Mouse (Mus musculus) megakaryocyte, embryonic 14.5 days (primary cell): ENCODE data around the gene Gtf2ird1. TPM values are rescaled to one million over a fixed set of nuclear protein-coding genes. Genes with fewer than 3 reads are reported as not detected.

ENCODE experiments used
- H3K27me3 ChIP-seq: replicated peaks from 2 replicates; pipeline ENCODE3; 2012; ENCODE audit warnings: inconsistent platforms
- H3K36me3 ChIP-seq: replicated peaks from 2 replicates; pipeline ENCODE3; 2012; ENCODE audit warnings: low read length, inconsistent platforms, mixed read lengths
- H3K4me1 ChIP-seq: 2 replicates; pipeline ENCODE4 v1.6.1; 2012; ENCODE audit warnings: inconsistent platforms
- H3K4me3 ChIP-seq: replicated peaks from 2 replicates; pipeline ENCODE3; 2012; ENCODE audit warnings: moderate library complexity, mild to moderate bottlenecking, inconsistent platforms
- H3K9me3 ChIP-seq: 2 replicates; pipeline ENCODE4 v1.6.1; 2012; ENCODE audit warnings: inconsistent platforms
- FLI1 ChIP-seq: IDR thresholded peaks from 2 replicates; pipeline ENCODE4 v1.6.1; 2012; ENCODE audit warnings: low read length, inconsistent platforms, mixed read lengths
- GATA1 ChIP-seq: IDR thresholded peaks from 3 replicates; pipeline ENCODE4 v1.6.1; 2012; ENCODE audit warnings: mixed read lengths, low read length, inconsistent platforms, borderline replicate concordance
- polyA plus RNA-seq: library from polyadenylated mRNA; stranded (reverse); fragments of >175 nt; gene quantifications from 2 replicates; pipeline ENCODE4 v1.2.3, GENCODE M21; 2012; ENCODE audit warnings: low replicate concordance; ENCODE audit not compliant: insufficient read depth

Gene Gtf2ird1
- polyA plus RNA-seq, 1 experiment: 32.1 TPM

DNA sequence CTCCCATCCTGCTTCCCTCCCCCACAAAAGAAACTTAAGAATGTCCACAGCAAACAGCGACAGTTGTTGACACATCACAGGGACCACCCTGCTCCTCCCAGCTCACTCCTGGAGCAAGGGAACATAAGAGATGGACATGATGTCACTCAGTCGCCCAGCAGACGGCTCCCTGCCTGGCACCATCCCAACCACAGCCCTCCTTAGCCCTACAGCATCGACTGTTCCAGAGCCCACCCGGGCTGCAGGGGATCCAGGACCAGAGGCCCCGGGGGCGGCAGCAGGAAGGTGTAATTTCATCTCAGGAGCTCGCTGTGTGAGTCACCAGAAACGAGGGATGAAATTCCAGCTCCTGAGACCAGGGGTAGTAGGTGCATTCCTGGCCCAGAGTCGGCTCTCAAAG is 10.6 kb downstream of the Gtf2ird1 start:
- Histone ChIP-seq H3K4me1 (peaks cover 13% of the 10 kb centered on the region), H3K4me3 (no peak overlapping the region), H3K9me3 (peaks cover 12% of the 10 kb centered on the region), H3K27me3 (peaks cover 2% of the 10 kb centered on the region), H3K36me3 (peaks cover 14% of the 10 kb centered on the region)
- TF ChIP-seq FLI1 (no peak), GATA1 (no peak)

DNA sequence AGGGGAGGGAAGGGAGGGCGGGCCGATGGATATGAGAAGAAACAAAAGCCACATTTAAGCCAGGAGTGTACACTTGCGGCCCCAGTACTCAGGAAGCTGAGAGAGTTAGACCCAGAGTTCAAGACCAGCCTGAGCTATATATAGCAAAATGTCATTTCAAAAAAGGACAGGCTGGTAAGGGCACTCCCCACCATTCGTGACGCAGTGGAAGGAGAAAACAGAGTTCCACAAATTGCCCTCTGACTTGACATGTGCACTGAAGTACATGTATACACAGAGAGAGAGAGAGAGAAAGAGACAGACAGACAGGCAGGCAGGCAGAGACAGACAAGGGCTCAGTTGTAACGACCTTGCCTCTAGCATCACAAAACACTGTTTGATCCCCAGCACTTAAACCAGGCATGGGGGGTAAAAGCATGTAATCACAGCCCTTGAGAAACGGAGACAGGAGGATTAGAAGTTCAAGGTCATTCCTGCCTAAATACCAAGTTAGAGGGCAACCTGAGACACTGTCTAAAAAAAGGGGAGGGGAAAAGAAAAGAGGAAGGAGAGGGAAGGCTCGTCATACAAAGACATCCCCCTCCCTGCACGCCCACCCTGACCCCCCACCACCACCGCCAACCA is 11.2 kb downstream of the Gtf2ird1 start:
- H3K4me1 ChIP-seq: peaks cover 13% of the 10 kb centered on the region
- H3K4me3 ChIP-seq: no peak overlapping the region
- peaks cover 2% of the 10 kb centered on the region for H3K27me3 ChIP-seq
- peaks cover 14% of the 10 kb centered on the region for H3K36me3 ChIP-seq
- peaks cover 12% of the 10 kb centered on the region for H3K9me3 ChIP-seq
- TF ChIP-seq GATA1 (no peak), FLI1 (no peak)

DNA sequence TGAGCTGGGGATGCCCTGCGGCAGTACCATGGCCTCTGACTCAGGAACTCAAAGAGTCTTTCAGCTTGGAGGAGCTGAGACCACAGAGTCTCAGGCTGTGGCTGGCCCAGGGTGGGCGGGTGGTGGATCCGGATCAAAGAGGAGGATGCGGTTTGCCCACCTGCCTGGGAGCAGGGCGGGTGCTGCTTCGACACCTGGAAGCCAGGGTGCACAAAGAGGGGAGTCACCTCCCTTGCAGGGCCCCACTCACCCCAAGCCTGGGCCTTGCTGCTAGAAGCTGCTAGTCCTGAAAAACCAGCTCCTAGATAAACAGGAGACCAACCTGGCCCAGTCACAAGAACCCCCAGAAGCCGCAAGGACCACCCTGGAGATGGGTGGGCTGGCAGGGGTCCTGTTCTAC is 12.0 kb downstream of the Gtf2ird1 start:
- no peak for TF ChIP-seq GATA1
- TF ChIP-seq FLI1: no peak
- H3K4me1 ChIP-seq: peaks cover 13% of the 10 kb centered on the region
- no peak overlapping the region for H3K4me3 ChIP-seq
- peaks cover 14% of the 10 kb centered on the region for H3K36me3 ChIP-seq
- H3K9me3 ChIP-seq: peaks cover 12% of the 10 kb centered on the region
- peaks cover 2% of the 10 kb centered on the region for H3K27me3 ChIP-seq

DNA sequence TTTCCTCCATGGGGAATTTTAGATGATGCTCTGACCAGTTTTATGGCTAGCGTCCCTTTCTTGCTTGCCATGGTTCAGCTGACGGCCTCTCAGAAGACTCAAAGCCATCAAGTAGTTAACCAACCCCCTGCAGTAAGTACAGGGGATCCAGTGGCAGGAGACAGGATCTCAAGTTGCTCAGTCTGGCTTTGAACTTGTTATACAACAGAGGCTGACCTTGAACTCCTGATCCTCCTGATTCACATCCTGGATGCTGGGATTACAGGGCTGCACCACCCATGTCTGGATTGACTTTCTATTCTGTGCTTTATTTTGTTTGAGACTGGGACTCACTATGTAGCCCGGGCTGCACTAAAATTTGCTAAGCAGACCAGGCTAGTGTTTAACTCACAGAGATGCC is 14.4 kb downstream of the Gtf2ird1 start:
- peaks cover 20% of the 10 kb centered on the region for H3K4me1 ChIP-seq
- H3K4me3 ChIP-seq: no peak overlapping the region
- H3K36me3 ChIP-seq: peaks cover 14% of the 10 kb centered on the region
- TF ChIP-seq GATA1 (no peak), FLI1 (no peak)
- H3K27me3 ChIP-seq: peaks cover 8% of the 10 kb centered on the region
- peaks cover 12% of the 10 kb centered on the region for H3K9me3 ChIP-seq

DNA sequence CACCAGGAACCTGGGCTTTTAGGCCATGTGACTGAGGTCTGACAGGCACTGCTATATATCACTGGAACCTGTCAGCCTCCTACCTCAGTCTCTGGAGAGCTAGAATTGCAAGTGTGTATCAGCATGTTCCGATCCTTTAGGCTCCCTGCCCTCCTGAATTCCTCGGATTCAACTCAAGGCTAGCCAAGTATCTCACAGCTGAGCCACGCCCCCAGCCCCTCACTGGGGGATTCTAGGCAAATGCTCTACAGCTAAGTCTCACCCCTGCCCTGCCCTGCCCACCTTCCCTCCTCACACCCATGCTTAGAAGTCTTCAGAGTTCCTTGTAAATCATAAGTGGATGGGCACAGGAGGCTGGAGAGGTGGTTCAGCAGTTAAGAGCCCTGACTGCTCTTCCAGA is 15.4 kb downstream of the Gtf2ird1 start:
- no peak for TF ChIP-seq GATA1
- no peak for TF ChIP-seq FLI1
- H3K4me1 ChIP-seq: peaks cover 23% of the 10 kb centered on the region
- H3K9me3 ChIP-seq: peaks cover 12% of the 10 kb centered on the region

DNA sequence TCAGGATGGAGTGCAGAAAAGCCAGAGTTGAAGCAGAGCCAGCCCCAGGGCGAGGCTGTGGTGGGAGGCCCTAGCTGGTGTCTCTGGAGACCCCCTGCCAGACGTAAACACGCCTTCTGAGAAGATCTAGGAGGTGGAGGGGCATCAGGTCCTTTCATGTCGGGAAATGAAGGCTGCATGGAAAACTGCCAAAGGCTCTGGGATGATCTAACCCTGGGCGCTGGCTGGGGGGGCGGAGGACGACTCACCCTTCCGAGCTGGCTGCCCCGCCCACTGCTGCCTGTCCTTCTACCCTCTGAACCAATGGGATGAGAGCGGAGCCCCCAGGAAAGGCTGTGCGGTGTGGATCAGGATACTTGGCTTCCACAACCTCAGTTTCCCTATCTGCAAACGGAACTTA is 16.4 kb downstream of the Gtf2ird1 start:
- Histone ChIP-seq H3K9me3 (peaks cover 12% of the 10 kb centered on the region), H3K4me1 (peaks cover 17% of the 10 kb centered on the region), H3K27me3 (peaks cover 8% of the 10 kb centered on the region), H3K4me3 (no peak overlapping the region), H3K36me3 (peaks cover 14% of the 10 kb centered on the region)
- TF ChIP-seq GATA1 (no peak), FLI1 (no peak)

More for the DNA sequence above, 15.4 kb downstream of the Gtf2ird1 start:
- Histone ChIP-seq H3K27me3 (peaks cover 8% of the 10 kb centered on the region), H3K36me3 (peaks cover 14% of the 10 kb centered on the region), H3K4me3 (no peak overlapping the region)

DNA sequence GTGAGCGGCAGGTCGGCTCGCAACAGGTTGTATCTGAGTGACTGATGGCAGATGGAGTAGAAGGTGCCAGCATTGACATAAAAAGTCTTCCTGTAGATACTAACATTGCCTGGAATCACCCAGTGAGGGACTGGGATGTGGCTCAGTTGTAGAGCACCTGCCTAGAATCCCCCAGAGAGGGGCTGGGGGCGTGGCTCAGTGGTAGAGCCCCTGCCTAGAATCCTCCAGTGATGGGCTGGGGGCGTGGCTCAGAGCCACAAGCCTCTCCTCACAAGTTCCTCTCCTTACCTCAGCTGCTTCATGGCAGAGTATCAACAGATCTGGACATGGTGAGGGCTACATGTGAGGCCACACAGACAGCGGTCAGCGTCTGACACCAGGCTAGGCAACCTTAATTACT is 17.0 kb downstream of the Gtf2ird1 start:
- peaks cover 13% of the 10 kb centered on the region for H3K4me1 ChIP-seq
- H3K4me3 ChIP-seq: no peak overlapping the region
- peaks cover 12% of the 10 kb centered on the region for H3K9me3 ChIP-seq
- H3K27me3 ChIP-seq: peaks cover 8% of the 10 kb centered on the region
- H3K36me3 ChIP-seq: peaks cover 14% of the 10 kb centered on the region
- TF ChIP-seq GATA1 (no peak), FLI1 (no peak)

DNA sequence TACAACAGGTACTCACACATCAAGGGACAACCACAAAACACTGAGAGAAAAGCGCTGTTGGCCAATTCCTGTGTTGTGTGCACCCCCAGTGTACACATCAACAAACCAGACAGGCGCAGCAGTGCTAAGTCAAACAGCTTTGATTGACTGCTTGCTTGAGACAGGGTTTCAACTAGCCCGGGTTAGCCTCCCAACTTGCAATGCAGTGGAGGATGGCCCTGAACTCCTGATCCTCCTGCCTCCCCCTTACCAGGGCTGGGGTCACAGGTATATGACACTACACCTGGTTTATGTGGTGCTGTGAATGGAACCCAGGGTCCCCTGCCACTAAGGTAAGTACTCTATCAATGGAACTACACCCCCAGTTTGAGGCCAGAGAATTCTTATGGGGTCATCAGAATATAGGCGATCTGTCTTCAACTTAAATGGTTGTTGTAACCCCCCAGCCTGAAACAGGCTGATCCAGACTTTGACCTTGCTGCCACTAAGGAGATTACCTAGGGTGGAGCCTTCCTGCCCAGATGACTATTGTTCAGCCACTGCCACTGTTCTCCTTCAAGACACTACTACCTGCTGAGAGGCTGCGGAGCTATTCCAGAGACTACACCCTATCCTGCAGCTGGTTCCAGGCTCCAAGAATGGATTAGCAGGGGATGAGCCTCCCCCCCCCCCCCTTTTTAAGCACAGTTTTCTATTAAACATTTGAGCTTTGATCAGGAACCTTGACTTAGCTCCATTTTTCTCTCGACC is 17.7 kb downstream of the Gtf2ird1 start:
- Histone ChIP-seq H3K36me3 (peaks cover 11% of the 10 kb centered on the region), H3K4me3 (no peak overlapping the region)
- no peak for TF ChIP-seq GATA1
- TF ChIP-seq FLI1: no peak

DNA sequence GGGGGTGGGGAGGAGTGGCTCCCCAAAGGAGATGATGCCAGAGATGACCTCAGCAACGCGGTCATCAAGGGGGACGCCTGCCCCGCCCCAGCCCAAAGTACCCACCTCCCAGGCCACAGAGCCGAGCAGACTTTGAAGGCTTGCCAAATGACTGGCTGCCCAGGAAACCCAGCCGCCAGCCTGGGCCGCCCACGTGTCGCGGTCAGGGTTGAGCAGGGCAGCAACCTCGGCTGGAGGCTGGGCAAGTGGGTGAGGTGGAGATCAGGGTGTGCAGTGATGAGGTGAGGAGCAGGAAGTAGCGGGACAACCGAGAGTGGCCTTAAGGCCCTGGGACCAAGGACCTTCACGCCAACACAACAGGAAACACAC is 19.1 kb downstream of the Gtf2ird1 start:
- peaks cover 19% of the 10 kb centered on the region for H3K4me1 ChIP-seq
- peaks cover 11% of the 10 kb centered on the region for H3K27me3 ChIP-seq
- no peak overlapping the region for H3K4me3 ChIP-seq
- no peaks in the 10 kb centered on the region; the same call in 1 of the 2 replicates for H3K9me3 ChIP-seq
- TF ChIP-seq GATA1 (no peak), FLI1 (no peak)
- H3K36me3 ChIP-seq: no peaks in the 10 kb centered on the region

More for the DNA sequence above, 17.7 kb downstream of the Gtf2ird1 start:
- Histone ChIP-seq H3K27me3 (peaks cover 8% of the 10 kb centered on the region), H3K4me1 (peaks cover 13% of the 10 kb centered on the region), H3K9me3 (peaks cover 11% of the 10 kb centered on the region)

DNA sequence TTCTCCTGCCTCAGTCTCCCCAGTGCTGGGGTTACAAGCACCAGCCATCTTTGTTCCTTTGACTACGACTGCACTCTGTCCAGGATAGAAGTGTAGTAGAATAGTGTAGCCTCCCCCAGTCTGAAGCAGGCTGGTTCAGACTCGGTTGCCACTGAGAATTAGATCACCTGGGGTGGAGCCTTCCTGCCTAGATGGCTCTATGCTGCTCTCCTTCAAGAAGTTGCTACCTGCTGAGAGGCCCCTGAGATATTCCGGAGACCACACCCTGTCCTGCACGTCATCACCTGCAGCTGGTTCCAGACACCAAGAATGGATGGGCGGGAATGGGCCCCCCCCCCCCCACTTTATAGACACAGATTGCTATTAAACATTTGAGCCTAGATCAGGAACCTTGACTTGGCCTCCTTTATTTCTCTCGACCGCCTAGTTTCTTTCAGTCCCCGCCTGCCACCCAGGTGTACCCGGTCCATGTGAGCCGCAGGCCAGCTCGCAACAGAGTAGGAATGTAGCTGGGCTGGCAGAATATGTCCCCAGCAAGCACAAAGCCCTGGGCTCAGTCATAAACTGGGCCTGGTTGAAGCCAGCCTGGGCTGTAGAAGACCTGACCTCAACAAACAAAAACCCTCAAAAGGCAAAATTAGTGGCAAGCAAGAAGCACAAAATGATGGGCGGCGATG is 19.6 kb downstream of the Gtf2ird1 start:
- TF ChIP-seq GATA1 (no peak), FLI1 (no peak)
- no peaks in the 10 kb centered on the region for H3K36me3 ChIP-seq
- H3K27me3 ChIP-seq: peaks cover 11% of the 10 kb centered on the region
- H3K4me1 ChIP-seq: peaks cover 19% of the 10 kb centered on the region
- H3K4me3 ChIP-seq: no peak overlapping the region
- H3K9me3 ChIP-seq: no peaks in the 10 kb centered on the region
